Mouse (Mus musculus) heart, postnatal 10 days (tissue): ENCODE measurements at regions not wholly inside any gene's neighbourhood (a gene's known extent, or its start where the extent isn't known, plus 50 kb on each side); places are given as distances from the start of the nearest gene placed in this dataset.

Experiments
- microRNA-seq, 2 experiments: library from miRNA; unstranded; fragments of <30 nt; microRNA quantifications; one replicate each; pipeline ENCODE4 v1.2.0; 2022

Small RNAs in the stretch of these regions (microRNA-seq; reads per million reads assigned to microRNA genes)
- 0 reads per million in 2 experiments for gene Mir6363
